ENCODE assay signal across 10 mouse cellular contexts in the genomic region with DNA sequence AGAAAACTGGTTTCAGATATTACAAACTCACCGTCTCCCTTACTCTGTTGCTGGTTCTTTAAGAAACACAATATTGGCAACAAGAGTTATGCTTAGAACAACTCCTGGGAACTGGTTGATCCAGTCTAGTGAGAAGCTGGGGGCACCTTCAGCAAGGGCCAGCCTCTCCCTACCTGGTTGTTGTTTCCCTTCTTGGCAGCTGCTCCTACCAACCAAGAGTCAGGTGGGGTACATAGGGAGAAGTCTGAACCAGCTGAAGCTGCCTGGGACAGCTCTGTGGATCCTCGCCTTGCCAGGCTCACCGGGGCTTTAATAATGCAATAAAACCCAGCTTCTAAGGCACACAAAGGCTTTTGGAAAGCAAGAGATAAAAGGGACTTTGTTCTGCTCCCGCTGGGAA.
A peak's percentile ranks its signal among the peaks of the same experiment; 100 is the strongest.
DNase-seq lines count a peak whose midpoint lies in the region; ATAC-seq and TF ChIP-seq lines count a peak whose summit lies in the region.
"Had no signal": no experiment of that assay in that cellular context is flagged by ENCODE, and none has a peak within 500 bp of the region (broad histone marks: within the 10 kb centered on the region; RNA-seq: fewer than 3 reads in every experiment).

No protein-coding gene starts in this region.

- peak; percentile 73 for DNase-seq in urinary bladder, postnatal 14 days (ENCODE audit: low spot score)
- no peak for DNase-seq in urinary bladder, postnatal 4 days (ENCODE audit: low spot score in 2 of 2)
- DNase-seq in kidney, postnatal 0 days (ENCODE audit: low spot score), result peak; percentile 42
- DNase-seq in lung, postnatal 0 days (ENCODE audit: low spot score), result peak; percentile 93
- DNase-seq in ovary, postnatal 14 days (ENCODE audit: low spot score), result no peak
- no peak for DNase-seq in cerebellum, adult 11-12 months
- no peak for DNase-seq in thymus, postnatal 0 days (ENCODE audit: low spot score)
- DNase-seq in left cerebral cortex, adult 8-10 months (ENCODE audit: low spot score in 2 of 2), result no peak

- no peak overlapping the region for H3K9ac ChIP-seq in kidney, postnatal 0 days (ENCODE audit: low read depth, low read length)
- H3K9ac ChIP-seq in lung, postnatal 0 days (replicated peaks; ENCODE audit: low read depth), result no peak overlapping the region; the same call in 1 of the 2 replicates
- H3K9ac ChIP-seq: liver, embryonic 14.5 days had no signal

- TF ChIP-seq EP300 in lung, postnatal 0 days (IDR thresholded peaks at IDR 0.05), result peak; percentile 82

- WGBS in kidney, postnatal 0 days, result 30% methylated on average over 4 of the region's 4 CpGs
- WGBS in lung, postnatal 0 days, result 41% methylated on average over 4 of the region's 4 CpGs

- no peak for TF ChIP-seq CTCF in kidney, postnatal 0 days (IDR thresholded peaks at IDR 0.05; ENCODE audit: low read depth)
- TF ChIP-seq CTCF in lung, postnatal 0 days (IDR thresholded peaks at IDR 0.05), result no peak

- ATAC-seq in kidney, postnatal 0 days (replicated peaks; ENCODE audit: low FRiP score, low read depth), result peak; percentile 82
- ATAC-seq in lung, postnatal 0 days, result peak; percentile 94

- no peaks in the 10 kb centered on the region for H3K36me3 ChIP-seq in kidney, postnatal 0 days (ENCODE audit: insufficient read depth, low read length)
- no peaks in the 10 kb centered on the region for H3K36me3 ChIP-seq in lung, postnatal 0 days (ENCODE audit: insufficient read depth, low read length)

- no peak overlapping the region for H3K4me2 ChIP-seq in kidney, postnatal 0 days (ENCODE audit: low read length)
- peak overlapping the region; percentile 22; the same call in 1 of the 2 replicates for H3K4me2 ChIP-seq in lung, postnatal 0 days (replicated peaks; ENCODE audit: low read depth, low read length)

- no peaks in the 10 kb centered on the region for H3K9me3 ChIP-seq in kidney, postnatal 0 days (replicated peaks; ENCODE audit: low read length)
- no peaks in the 10 kb centered on the region for H3K9me3 ChIP-seq in lung, postnatal 0 days (ENCODE audit: low read length)

- 0 out of 2 replicates have a peak, but pooled peaks cover 4% of the 10 kb centered on the region for H3K4me1 ChIP-seq in kidney, postnatal 0 days (replicated peaks; ENCODE audit: insufficient read depth, low read length)
- peaks cover 5% of the 10 kb centered on the region for H3K4me1 ChIP-seq in lung, postnatal 0 days (ENCODE audit: insufficient read depth, low read depth, low read length)

- no peak overlapping the region for H3K4me3 ChIP-seq in kidney, postnatal 0 days (replicated peaks; ENCODE audit: low read depth, low read length)
- no peak overlapping the region for H3K4me3 ChIP-seq in lung, postnatal 0 days (ENCODE audit: low read depth, low read length)

- peak overlapping the region; percentile 87 for H3K27ac ChIP-seq in kidney, postnatal 0 days
- H3K27ac ChIP-seq in lung, postnatal 0 days (ENCODE audit: low read length), result peak overlapping the region; percentile 85
- H3K27ac ChIP-seq: liver, embryonic 14.5 days had no signal

- H3K27me3 ChIP-seq in kidney, postnatal 0 days (ENCODE audit: insufficient read depth, low read length), result no peaks in the 10 kb centered on the region
- H3K27me3 ChIP-seq in lung, postnatal 0 days (replicated peaks; ENCODE audit: insufficient read depth, low read length), result no peaks in the 10 kb centered on the region
- H3K27me3 ChIP-seq: CH12.LX had no signal

Comparison
In these comparisons a context has a peak if more than half of its experiments do, and no peak if none do; other contexts are left out.
1. DNase-seq: peak in urinary bladder, postnatal 14 days (single experiment), kidney, postnatal 0 days (single experiment) and lung, postnatal 0 days (single experiment); none in urinary bladder, postnatal 4 days (0 of 2), ovary, postnatal 14 days (single experiment), cerebellum, adult 11-12 months (single experiment), thymus, postnatal 0 days (single experiment) and left cerebral cortex, adult 8-10 months (0 of 2).